Mouse (Mus musculus): Measurements from ENCODE around the gene Bbc3. TPM values are rescaled to one million over a fixed set of nuclear protein-coding genes. Genes with fewer than 3 reads are reported as not detected.

Gene Bbc3
- total and polyA plus RNA-seq, 3 experiments = 2.9 to 9.3 TPM; not detected in 1

DNA sequence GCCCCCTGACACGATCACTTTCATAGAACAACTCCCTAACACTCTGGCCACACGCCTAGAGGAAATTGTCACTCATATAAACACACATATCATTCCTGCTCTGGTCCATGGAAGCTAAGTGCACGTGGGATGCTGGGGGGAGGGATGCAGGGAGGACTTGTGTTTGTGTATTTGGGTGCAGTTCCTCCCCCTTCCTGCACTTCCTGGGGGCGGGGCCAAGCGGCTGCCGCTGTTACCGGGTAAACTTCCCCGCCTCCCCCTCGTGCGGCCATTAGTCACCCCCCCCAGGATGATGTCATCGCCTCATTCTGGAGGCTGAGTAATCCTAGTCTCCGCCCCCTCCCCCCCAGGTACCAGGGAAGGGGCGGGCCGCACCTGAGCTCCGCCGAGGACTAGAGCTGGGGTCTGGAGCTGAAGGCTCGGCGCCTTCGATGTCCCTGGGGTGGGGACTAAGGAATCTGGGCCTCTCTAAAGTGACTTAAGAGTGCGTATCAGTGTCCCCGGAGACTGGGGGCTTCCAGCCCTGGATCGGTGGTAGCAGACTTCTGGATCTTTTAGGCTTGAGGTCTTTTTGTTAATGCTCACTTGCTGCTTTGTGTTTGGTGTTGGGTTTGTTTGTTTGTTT lies 11.3 kb upstream of the Bbc3 start:
- peak overlapping the region; percentile 98 for H3K9ac ChIP-seq (ENCODE audit: control insufficient read depth, low read depth, low read length, poor library complexity, severe bottlenecking)
- H3K4me1 ChIP-seq (ENCODE audit: control insufficient read depth in 1 of 2, insufficient read depth in 2 of 2, low read length in 2 of 2) = peaks cover 0 to 15% of the 10 kb centered on the region in 2 experiments; a peak in 2 of 4 replicates
- no peaks in the 10 kb centered on the region for H3K27me3 ChIP-seq (ENCODE audit: control insufficient read depth in 1 of 2, insufficient read depth in 2 of 2, low read length in 2 of 2)
- H3K27ac ChIP-seq (ENCODE audit: control insufficient read depth, low read depth, low read length) = peak overlapping the region; percentile 100
- H3K79me2 ChIP-seq (ENCODE audit: control insufficient read depth, insufficient read depth, low read length, poor library complexity) = peaks cover 1% of the 10 kb centered on the region; the same call in 1 of the 2 replicates
- TF ChIP-seq POLR2A (IDR thresholded peaks at IDR 0.05; ENCODE audit: control insufficient read depth in 1 of 2, insufficient read depth in 1 of 2, low read depth in 1 of 2, low read length in 2 of 2, poor library complexity in 1 of 2) (peak in 1 of 2 experiments; percentile 16; a peak in 1 of 4 replicates), POLR2AphosphoS2 (IDR thresholded peaks at IDR 0.05; ENCODE audit: low read length) (no peak), MXI1 (IDR thresholded peaks at IDR 0.05; ENCODE audit: low read depth, low read length) (peak; percentile 98), EP300 (IDR thresholded peaks at IDR 0.05; ENCODE audit: low read depth in 1 of 2, low read length in 2 of 2) (no peak), MAZ (IDR thresholded peaks at IDR 0.05; ENCODE audit: low read depth, low read length) (peak; percentile 85), UBTF (IDR thresholded peaks at IDR 0.05; ENCODE audit: borderline replicate concordance, insufficient read depth, low read depth, low read length) (no peak), MAX (IDR thresholded peaks at IDR 0.05; ENCODE audit: low read length) (peak; percentile 86), GABPA (IDR thresholded peaks at IDR 0.05; ENCODE audit: low read depth, low read length) (no peak), BHLHE40 (IDR thresholded peaks at IDR 0.05; ENCODE audit: borderline replicate concordance, low read depth, low read length) (peak; percentile 78; the same call in 1 of the 2 replicates), MYC (IDR thresholded peaks at IDR 0.05; ENCODE audit: low read depth, low read length) (peak; percentile 66; the same call in 1 of the 2 replicates), GATA1 (IDR thresholded peaks at IDR 0.05; ENCODE audit: low read depth, low read length) (no peak), HCFC1 (IDR thresholded peaks at IDR 0.05; ENCODE audit: low read depth, low read length) (peak; percentile 65; the same call in 1 of the 2 replicates), ELF1 (IDR thresholded peaks at IDR 0.05; ENCODE audit: low read depth, low read length) (peak; percentile 78), CHD1 (IDR thresholded peaks at IDR 0.05; ENCODE audit: low read depth, low read length) (no peak), E2F4 (IDR thresholded peaks at IDR 0.05; ENCODE audit: borderline replicate concordance, low read depth, low read length) (no peak), ETS1 (IDR thresholded peaks at IDR 0.05; ENCODE audit: low read depth, low read length) (peak; percentile 90), SIN3A (IDR thresholded peaks at IDR 0.05; ENCODE audit: low read length) (peak; percentile 95), NRF1 (IDR thresholded peaks at IDR 0.05; ENCODE audit: insufficient read depth, low read depth, low read length, poor library complexity, severe bottlenecking) (no peak), USF1 (IDR thresholded peaks at IDR 0.05; ENCODE audit: low read depth, low read length) (peak; percentile 48)
- peak overlapping the region; percentile 45 to 55 for H3K4me3 ChIP-seq (ENCODE audit: control insufficient read depth in 1 of 2, insufficient read depth in 1 of 2, low read depth in 2 of 2, low read length in 2 of 2)
- peaks cover 0 to 10% of the 10 kb centered on the region in 2 experiments; a peak in 2 of 4 replicates for H3K36me3 ChIP-seq (ENCODE audit: control insufficient read depth in 1 of 2, insufficient read depth in 2 of 2, low read length in 2 of 2)
- peak; percentile 96 for DNase-seq (ENCODE audit: low read depth, low spot score)
- no peaks in the 10 kb centered on the region for H3K9me3 ChIP-seq (replicated peaks; ENCODE audit: insufficient read depth, low read length)

DNA sequence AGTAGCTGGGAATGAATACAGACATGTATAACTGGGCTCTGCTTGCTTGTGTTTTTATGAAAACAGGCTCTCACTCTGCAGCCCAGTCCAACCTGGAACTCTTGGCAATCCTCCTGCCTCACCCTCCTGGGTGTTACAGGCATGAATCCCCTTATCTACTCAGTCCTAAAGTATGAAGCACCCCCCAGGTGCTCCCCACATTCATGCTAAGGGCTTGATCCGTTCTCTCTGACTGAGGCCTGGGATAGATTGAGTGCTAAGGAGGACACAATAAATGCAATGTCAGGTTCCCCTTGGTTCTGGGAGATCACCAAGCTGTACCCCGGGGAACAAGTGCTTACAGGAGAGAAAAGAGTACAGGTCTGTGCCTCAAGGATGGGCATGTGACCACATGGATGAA lies 10.6 kb upstream of the Bbc3 start:
- DNase-seq (ENCODE audit: low read depth, low spot score) = no peak
- H3K4me3 ChIP-seq (ENCODE audit: control insufficient read depth in 1 of 2, insufficient read depth in 1 of 2, low read depth in 2 of 2, low read length in 2 of 2) = no peak overlapping the region
- no peaks in the 10 kb centered on the region for H3K9me3 ChIP-seq (replicated peaks; ENCODE audit: insufficient read depth, low read length)
- H3K4me1 ChIP-seq (ENCODE audit: control insufficient read depth in 1 of 2, insufficient read depth in 2 of 2, low read length in 2 of 2) = peaks cover 0 to 15% of the 10 kb centered on the region in 2 experiments; a peak in 2 of 4 replicates
- H3K9ac ChIP-seq (ENCODE audit: control insufficient read depth, low read depth, low read length, poor library complexity, severe bottlenecking) = peak overlapping the region; percentile 52; the same call in 1 of the 2 replicates
- H3K27ac ChIP-seq (ENCODE audit: control insufficient read depth, low read depth, low read length) = peak overlapping the region; percentile 66; the same call in 1 of the 2 replicates
- no peak for TF ChIP-seq MAZ (IDR thresholded peaks at IDR 0.05; ENCODE audit: low read depth, low read length)
- no peak for TF ChIP-seq BHLHE40 (IDR thresholded peaks at IDR 0.05; ENCODE audit: borderline replicate concordance, low read depth, low read length)
- no peak for TF ChIP-seq NELFE (IDR thresholded peaks at IDR 0.05; ENCODE audit: low read depth, low read length)
- no peak for TF ChIP-seq ZC3H11A (IDR thresholded peaks at IDR 0.05; ENCODE audit: low read depth, low read length)
- no peak for TF ChIP-seq POLR2AphosphoS2 (IDR thresholded peaks at IDR 0.05; ENCODE audit: low read length)
- TF ChIP-seq RAD21 (IDR thresholded peaks at IDR 0.05; ENCODE audit: low read depth, low read length) = no peak
- TF ChIP-seq ZMIZ1 (IDR thresholded peaks at IDR 0.05; ENCODE audit: low read depth, low read length) = no peak
- no peak for TF ChIP-seq POLR2A (IDR thresholded peaks at IDR 0.05; ENCODE audit: control insufficient read depth in 1 of 2, insufficient read depth in 1 of 2, low read depth in 1 of 2, low read length in 2 of 2, poor library complexity in 1 of 2)
- TF ChIP-seq CTCF (IDR thresholded peaks at IDR 0.05 in 2 of 3, conservative IDR thresholded peaks at IDR 0.05 in 1 of 3; ENCODE audit: control insufficient read depth in 1 of 3, insufficient read depth in 1 of 3, low read depth in 2 of 3, low read length in 3 of 3, poor library complexity in 1 of 3, severe bottlenecking in 1 of 3) = no peak
- TF ChIP-seq USF2 (IDR thresholded peaks at IDR 0.05; ENCODE audit: borderline replicate concordance in 1 of 2, insufficient read depth in 1 of 2, low read depth in 1 of 2, low read length in 2 of 2) = no peak
- no peak for TF ChIP-seq ZNF384 (IDR thresholded peaks at IDR 0.05; ENCODE audit: low read depth, low read length)
- TF ChIP-seq TBP (IDR thresholded peaks at IDR 0.05; ENCODE audit: low read depth, low read length) = no peak
- no peak for TF ChIP-seq ETS1 (IDR thresholded peaks at IDR 0.05; ENCODE audit: low read depth, low read length)
- no peak for TF ChIP-seq TAL1 (IDR thresholded peaks at IDR 0.05; ENCODE audit: low read length)
- peaks cover 1% of the 10 kb centered on the region; the same call in 1 of the 2 replicates for H3K79me2 ChIP-seq (ENCODE audit: control insufficient read depth, insufficient read depth, low read length, poor library complexity)
- H3K27me3 ChIP-seq (ENCODE audit: control insufficient read depth in 1 of 2, insufficient read depth in 2 of 2, low read length in 2 of 2) = no peaks in the 10 kb centered on the region
- H3K36me3 ChIP-seq (ENCODE audit: control insufficient read depth in 1 of 2, insufficient read depth in 2 of 2, low read length in 2 of 2) = peaks cover 0 to 10% of the 10 kb centered on the region in 2 experiments; a peak in 2 of 4 replicates
